Mouse (Mus musculus): ENCODE measurements at regions not wholly inside any gene's neighbourhood (a gene's known extent, or its start where the extent isn't known, plus 50 kb on each side); places are given as distances from the start of the nearest gene placed in this dataset.

GRCm38 (mm10) chr2:116812869-116813558 lies 65.5 kb upstream of the Tmco5 start:
- WGBS = 35% methylated on average over 13 of the region's 13 CpGs
- H3K36me3 ChIP-seq = no peaks in the 10 kb centered on the region
- H3K4me2 ChIP-seq = no peak overlapping the region
- H3K9ac ChIP-seq = no peak overlapping the region
- peaks cover 8% of the 10 kb centered on the region for H3K4me1 ChIP-seq (replicated peaks)
- no peak overlapping the region for H3K27ac ChIP-seq (replicated peaks)
- H3K4me3 ChIP-seq = no peak overlapping the region
- no peak for ATAC-seq (ENCODE audit: low read depth)
- no peaks in the 10 kb centered on the region for H3K27me3 ChIP-seq
- no peaks in the 10 kb centered on the region for H3K9me3 ChIP-seq

- H3K4me2 ChIP-seq = no peak overlapping the region
- no peak for ATAC-seq (ENCODE audit: low read depth)
- 51% methylated on average over 5 of the region's 5 CpGs for WGBS
- H3K4me3 ChIP-seq = no peak overlapping the region
- H3K27ac ChIP-seq (replicated peaks) = no peak overlapping the region
- no peaks in the 10 kb centered on the region for H3K9me3 ChIP-seq
- no peak overlapping the region for H3K9ac ChIP-seq
- peaks cover 11% of the 10 kb centered on the region for H3K4me1 ChIP-seq (replicated peaks)
- no peaks in the 10 kb centered on the region for H3K27me3 ChIP-seq
- H3K36me3 ChIP-seq = no peaks in the 10 kb centered on the region
Measured at GRCm38 (mm10) chr2:116813559-116813895, 65.0 kb upstream of the Tmco5 start.

GRCm38 (mm10) chr2:116817134-116817533 lies 61.4 kb upstream of the Tmco5 start:
- no peak for ATAC-seq (ENCODE audit: low read depth)
- H3K27me3 ChIP-seq = no peaks in the 10 kb centered on the region
- H3K27ac ChIP-seq (replicated peaks) = no peak overlapping the region
- no peak overlapping the region for H3K4me2 ChIP-seq
- H3K36me3 ChIP-seq = no peaks in the 10 kb centered on the region
- peaks cover 29% of the 10 kb centered on the region for H3K4me1 ChIP-seq (replicated peaks)
- H3K4me3 ChIP-seq = no peak overlapping the region
- H3K9ac ChIP-seq = no peak overlapping the region
- no peaks in the 10 kb centered on the region for H3K9me3 ChIP-seq
- WGBS = 72% methylated on average over 6 of the region's 6 CpGs

- Histone ChIP-seq H3K4me2 (no peak overlapping the region), H3K36me3 (no peaks in the 10 kb centered on the region), H3K9me3 (no peaks in the 10 kb centered on the region), H3K27me3 (no peaks in the 10 kb centered on the region), H3K4me3 (no peak overlapping the region), H3K4me1 (replicated peaks) (peaks cover 31% of the 10 kb centered on the region), H3K27ac (replicated peaks) (no peak overlapping the region), H3K9ac (no peak overlapping the region)
- ATAC-seq (ENCODE audit: low read depth) = no peak
- 64% methylated on average over 9 of the region's 9 CpGs for WGBS
Measured at GRCm38 (mm10) chr2:116817561-116817960, 60.9 kb upstream of the Tmco5 start.

GRCm38 (mm10) chr2:116818550-116818949 lies 59.9 kb upstream of the Tmco5 start:
- whole genome bisulfite sequencing = 52% methylated on average over 2 of the region's 2 CpGs
- Histone ChIP-seq H3K4me1 (replicated peaks) (peaks cover 32% of the 10 kb centered on the region), H3K9me3 (no peaks in the 10 kb centered on the region), H3K27ac (replicated peaks) (no peak overlapping the region), H3K27me3 (no peaks in the 10 kb centered on the region), H3K9ac (no peak overlapping the region), H3K36me3 (no peaks in the 10 kb centered on the region), H3K4me3 (no peak overlapping the region), H3K4me2 (no peak overlapping the region)
- no peak for ATAC-seq (ENCODE audit: low read depth)

GRCm38 (mm10) chr2:116819016-116819687 lies 59.3 kb upstream of the Tmco5 start:
- no peaks in the 10 kb centered on the region for H3K36me3 ChIP-seq
- no peak overlapping the region for H3K4me3 ChIP-seq
- peaks cover 29% of the 10 kb centered on the region for H3K4me1 ChIP-seq (replicated peaks)
- no peaks in the 10 kb centered on the region for H3K9me3 ChIP-seq
- H3K27me3 ChIP-seq = peaks cover 1% of the 10 kb centered on the region; the same call in 1 of the 2 replicates
- H3K9ac ChIP-seq = peak overlapping the region; percentile 41; the same call in 1 of the 2 replicates
- ATAC-seq (ENCODE audit: low read depth) = no peak
- 0 out of 2 replicates have a peak overlapping the region, but pooled peaks have one; percentile 18 for H3K27ac ChIP-seq (replicated peaks)
- H3K4me2 ChIP-seq = 0 out of 2 replicates have a peak overlapping the region, but pooled peaks have one; percentile 11
- WGBS = 41% methylated on average over 13 of the region's 13 CpGs

- no peaks in the 10 kb centered on the region for H3K9me3 ChIP-seq
- H3K9ac ChIP-seq = no peak overlapping the region; the same call in 1 of the 2 replicates
- no peak overlapping the region for H3K4me3 ChIP-seq
- WGBS = 47% methylated on average over 13 of the region's 13 CpGs
- peaks cover 29% of the 10 kb centered on the region for H3K4me1 ChIP-seq (replicated peaks)
- ATAC-seq (ENCODE audit: low read depth) = peak; percentile 70
- no peaks in the 10 kb centered on the region for H3K36me3 ChIP-seq
- peaks cover 4% of the 10 kb centered on the region; the same call in 1 of the 2 replicates for H3K27me3 ChIP-seq
- peak overlapping the region; percentile 15 for H3K4me2 ChIP-seq
- peak overlapping the region; percentile 61 for H3K27ac ChIP-seq (replicated peaks)
Measured at GRCm38 (mm10) chr2:116820831-116821745, 57.4 kb upstream of the Tmco5 start.
